Mouse (Mus musculus) T-helper 2 cell (primary cell): ENCODE results near the gene Ska2.

Experiments
- in situ Hi-C: fragments of 300-600 bp; cut with MboI, MseI; formaldehyde crosslinking; loops from one replicate; pipeline ENCODE4 v1.15.1; 2025; ENCODE audit warnings: high pct_unique_total_duplicates

Ska2 gene

GRCm38 (mm10) chr11:87162687-87163086, 53.7 kb downstream of the Ska2 start:
- in situ Hi-C loops = no loop called here

- in situ Hi-C loops = no loop called here
These were observed 54.7 kb downstream of the Ska2 start for GRCm38 (mm10) chr11:87163751-87164150.

- in situ Hi-C loops = no loop called here
These were observed 64.6 kb downstream of the Ska2 start for GRCm38 (mm10) chr11:87173625-87174024.
